Mouse (Mus musculus) megakaryocyte-erythroid progenitor cell, adult 5-6 weeks (primary cell): ENCODE results near the gene Gm10147. TPM values are rescaled to one million over a fixed set of nuclear protein-coding genes. Genes with fewer than 3 reads are reported as not detected.
"Not testable (repeated sequence)": the region's sequence is repeated elsewhere in the genome, so short reads cannot be mapped to it uniquely, and the experiment has no call there.

Source experiments
- ATAC-seq: replicated peaks from 2 replicates; pipeline ENCODE4 v1.8.0; 2016; ENCODE audit warnings: mild to moderate bottlenecking, inconsistent platforms; ENCODE audit not compliant: severe bottlenecking, poor library complexity, low FRiP score, low TSS enrichment
- total RNA-seq, 2 experiments: library from RNA; stranded (forward) in 1 of 2; stranded (reverse) in 1 of 2; fragments of 200-1000, 215-1000 nt in 1 of 2; fragments of >200 nt in 1 of 2; fragmentation: Nextera tagmentation in 1 of 2; gene quantifications; 2 replicates each; pipeline ENCODE4 v1.2.3; 2014 to 2017

Gm10147 gene
- total RNA-seq (2014; fragmentation: Nextera tagmentation): not detected in 2 replicates
- total RNA-seq (2017): not detected in 2 replicates

GRCm38 (mm10) chrX:28607742-28608141 lies at the start of gene Gm10147:
Gm10147 (minus strand) TSS chrX:28607842.
- not testable (repeated sequence) for ATAC-seq
